ENCODE assay signal across 9 mouse cellular contexts in genomic region chr11:43929178-43929577, GRCm38 (mm10). TPM values are rescaled to one million over a fixed set of nuclear protein-coding genes. Genes with fewer than 3 reads are reported as not detected.
DNase-seq lines count a peak whose midpoint lies in the region; ATAC-seq lines count a peak whose summit lies in the region.
"Had no signal": no experiment of that assay in that cellular context is flagged by ENCODE, and none has a peak within 500 bp of the region (broad histone marks: within the 10 kb centered on the region; RNA-seq: fewer than 3 reads in every experiment).

No protein-coding gene starts in this region.

- H3K27me3 ChIP-seq in lung, embryonic 16.5 days (ENCODE audit: control insufficient read depth, insufficient read depth, low read depth, low read length), result no peaks in the 10 kb centered on the region
- H3K27me3 ChIP-seq in forebrain, embryonic 16.5 days (replicated peaks; ENCODE audit: control insufficient read depth, insufficient read depth, low read length), result no peaks in the 10 kb centered on the region
- H3K27me3 ChIP-seq: embryonic facial prominence, embryonic 15.5 days had no signal

- H3K9ac ChIP-seq in lung, embryonic 16.5 days (ENCODE audit: low read length), result no peak overlapping the region
- H3K9ac ChIP-seq in forebrain, embryonic 16.5 days (replicated peaks; ENCODE audit: low read depth, low read length), result no peak overlapping the region
- H3K9ac ChIP-seq: embryonic facial prominence, embryonic 15.5 days had no signal

- 0 out of 2 replicates have a peak, but pooled peaks have one; percentile 26 for ATAC-seq in lung, embryonic 16.5 days (ENCODE audit: low read depth)
- ATAC-seq in forebrain, embryonic 16.5 days, result no peak

- H3K4me1 ChIP-seq in lung, embryonic 16.5 days (replicated peaks; ENCODE audit: control insufficient read depth, insufficient read depth, low read length), result no peaks in the 10 kb centered on the region; the same call in 1 of the 2 replicates
- H3K4me1 ChIP-seq in forebrain, embryonic 16.5 days (replicated peaks; ENCODE audit: control insufficient read depth, insufficient read depth, low read length), result no peaks in the 10 kb centered on the region
- H3K4me1 ChIP-seq: embryonic facial prominence, embryonic 15.5 days had no signal

- H3K9me3 ChIP-seq in lung, embryonic 16.5 days (ENCODE audit: control insufficient read depth, low read length), result no peaks in the 10 kb centered on the region
- H3K9me3 ChIP-seq in forebrain, embryonic 16.5 days (ENCODE audit: control insufficient read depth, low read length), result no peaks in the 10 kb centered on the region
- H3K9me3 ChIP-seq: embryonic facial prominence, embryonic 15.5 days had no signal

- peak; percentile 79 for DNase-seq in 3134 (ENCODE audit: extremely low read depth, insufficient read length, low spot score)
- DNase-seq in adipocyte (ENCODE audit: low spot score), result peak; percentile 94
- peak; percentile 65 for DNase-seq in gastrocnemius, postnatal 25 days
- DNase-seq in MN1 (ENCODE audit: low spot score), result no peak
- DNase-seq in c-Kit-positive CD71-positive TER-119-positive erythroid progenitor cells, embryonic 14.5 days (ENCODE audit: low spot score), result no peak
- DNase-seq in layer of hippocampus, postnatal 36 days, result no peak

- H3K36me3 ChIP-seq in lung, embryonic 16.5 days (ENCODE audit: control insufficient read depth, insufficient read depth, low read length), result no peaks in the 10 kb centered on the region
- no peaks in the 10 kb centered on the region for H3K36me3 ChIP-seq in forebrain, embryonic 16.5 days (ENCODE audit: control insufficient read depth, insufficient read depth)
- H3K36me3 ChIP-seq: embryonic facial prominence, embryonic 15.5 days had no signal

- 17% methylated on average over 5 of the region's 5 CpGs for WGBS in lung, embryonic 16.5 days
- 62% methylated on average over 5 of the region's 5 CpGs for WGBS in forebrain, embryonic 16.5 days

- H3K27ac ChIP-seq in lung, embryonic 16.5 days (ENCODE audit: low read length), result no peak overlapping the region
- H3K27ac ChIP-seq in forebrain, embryonic 16.5 days (ENCODE audit: low read length), result no peak overlapping the region
- H3K27ac ChIP-seq: embryonic facial prominence, embryonic 15.5 days had no signal

- H3K4me3 ChIP-seq in lung, embryonic 16.5 days (ENCODE audit: low read length), result no peak overlapping the region
- no peak overlapping the region for H3K4me3 ChIP-seq in forebrain, embryonic 16.5 days (replicated peaks; ENCODE audit: low read length)
- H3K4me3 ChIP-seq: embryonic facial prominence, embryonic 15.5 days had no signal

- no peak overlapping the region for H3K4me2 ChIP-seq in lung, embryonic 16.5 days (ENCODE audit: low read depth, low read length)
- no peak overlapping the region for H3K4me2 ChIP-seq in forebrain, embryonic 16.5 days (ENCODE audit: low read length)
- H3K4me2 ChIP-seq: embryonic facial prominence, embryonic 15.5 days had no signal

RNA-seq across cellular contexts. Expression of gene Adra1b, which starts 28.2 kb away (rescaled TPM):
- under 1 TPM; 0.20 to 0.70 TPM for total RNA-seq in gastrocnemius, postnatal 25 days (2021)
- polyA plus RNA-seq in lung, embryonic 16.5 days (2015; fragmentation: Nextera tagmentation; extraction: Ambion mirVana), result 3.6 and 3.7 TPM in 2 replicates
- 1.6 and 2.8 TPM in 2 replicates for polyA plus RNA-seq in forebrain, embryonic 16.5 days (2015; fragmentation: Nextera tagmentation; extraction: Ambion mirVana)
- total RNA-seq in layer of hippocampus, postnatal 36 days (2021), result 1 to 10 TPM; 3.3 to 3.4 TPM

Comparison
In these comparisons a context has a peak if more than half of its experiments do, and no peak if none do; other contexts are left out.
1. DNase-seq: peak in 3134 (single experiment), adipocyte (single experiment) and gastrocnemius, postnatal 25 days (single experiment); none in MN1 (single experiment), c-Kit-positive CD71-positive TER-119-positive erythroid progenitor cells, embryonic 14.5 days (single experiment) and layer of hippocampus, postnatal 36 days (0 of 2).